Mouse (Mus musculus): ENCODE results near the gene Clec2d. TPM values are rescaled to one million over a fixed set of nuclear protein-coding genes. Genes with fewer than 3 reads are reported as not detected.
"Not testable (repeated sequence)": the region's sequence is repeated elsewhere in the genome, so short reads cannot be mapped to it uniquely, and the experiment has no call there.

The Clec2d gene
- polyA plus RNA-seq, 1 experiment from 2014 or later = 0.59 TPM

GRCm38 (mm10) chr6:129163606-129164005 lies 16.8 kb upstream of the Clec2d start:
- DNase-seq = no peak
- 85% methylated on average over 1 of the region's 1 CpGs for WGBS
- ATAC-seq (ENCODE audit: insufficient read depth) = no peak

GRCm38 (mm10) chr6:129170925-129171324 lies 9.5 kb upstream of the Clec2d start:
- H3K4me2 ChIP-seq = no peak overlapping the region
- no peaks in the 10 kb centered on the region for H3K36me3 ChIP-seq (ENCODE audit: insufficient read depth)
- no peak overlapping the region for H3K4me3 ChIP-seq (ENCODE audit: low read depth, low read length)
- H3K27me3 ChIP-seq (ENCODE audit: insufficient read depth, low read length) = no peaks in the 10 kb centered on the region
- ATAC-seq (ENCODE audit: insufficient read depth) (no peak), DNase-seq (no peak)
- H3K9me3 ChIP-seq (ENCODE audit: low read depth, low read length) = no peaks in the 10 kb centered on the region
- no peaks in the 10 kb centered on the region for H3K4me1 ChIP-seq (ENCODE audit: insufficient read depth)
- H3K9ac ChIP-seq = no peak overlapping the region
- no peak overlapping the region for H3K27ac ChIP-seq (ENCODE audit: low read depth)
- 86% methylated on average over 1 of the region's 1 CpGs for WGBS
- TF ChIP-seq CTCF (IDR thresholded peaks at IDR 0.05; ENCODE audit: low read depth) = no peak

More at GRCm38 (mm10) chr6:129163606-129164005, 16.8 kb upstream of the Clec2d start:
- no peak for TF ChIP-seq CTCF (IDR thresholded peaks at IDR 0.05; ENCODE audit: low read depth)
- H3K36me3 ChIP-seq (ENCODE audit: insufficient read depth) = no peaks in the 10 kb centered on the region
- no peaks in the 10 kb centered on the region for H3K9me3 ChIP-seq (ENCODE audit: low read depth, low read length)
- no peak overlapping the region for H3K4me2 ChIP-seq
- H3K4me3 ChIP-seq (ENCODE audit: low read depth, low read length) = no peak overlapping the region
- H3K27me3 ChIP-seq (ENCODE audit: insufficient read depth, low read length) = no peaks in the 10 kb centered on the region
- no peaks in the 10 kb centered on the region for H3K4me1 ChIP-seq (ENCODE audit: insufficient read depth)
- H3K27ac ChIP-seq (ENCODE audit: low read depth) = no peak overlapping the region
- H3K9ac ChIP-seq = no peak overlapping the region

- H3K9me3 ChIP-seq (ENCODE audit: low read depth, low read length) = no peaks in the 10 kb centered on the region
- WGBS = 89% methylated on average over 1 of the region's 1 CpGs
- no peak overlapping the region for H3K4me3 ChIP-seq (ENCODE audit: low read depth, low read length)
- no peak for TF ChIP-seq CTCF (IDR thresholded peaks at IDR 0.05; ENCODE audit: low read depth)
- ATAC-seq (ENCODE audit: insufficient read depth) = no peak
- H3K9ac ChIP-seq = no peak overlapping the region
- H3K36me3 ChIP-seq (ENCODE audit: insufficient read depth) = no peaks in the 10 kb centered on the region
- no peak overlapping the region for H3K27ac ChIP-seq (ENCODE audit: low read depth)
- no peaks in the 10 kb centered on the region for H3K4me1 ChIP-seq (ENCODE audit: insufficient read depth)
- DNase-seq = no peak
- no peaks in the 10 kb centered on the region for H3K27me3 ChIP-seq (ENCODE audit: insufficient read depth, low read length)
- no peak overlapping the region for H3K4me2 ChIP-seq
These were observed 8.7 kb upstream of the Clec2d start for GRCm38 (mm10) chr6:129171675-129172074.

GRCm38 (mm10) chr6:129174836-129175235 lies 5.6 kb upstream of the Clec2d start:
- Histone ChIP-seq H3K4me3 (ENCODE audit: low read depth, low read length) (no peak overlapping the region), H3K36me3 (ENCODE audit: insufficient read depth) (no peaks in the 10 kb centered on the region), H3K9ac (no peak overlapping the region), H3K9me3 (ENCODE audit: low read depth, low read length) (no peaks in the 10 kb centered on the region), H3K4me1 (ENCODE audit: insufficient read depth) (no peaks in the 10 kb centered on the region), H3K27me3 (ENCODE audit: insufficient read depth, low read length) (no peaks in the 10 kb centered on the region), H3K4me2 (no peak overlapping the region), H3K27ac (ENCODE audit: low read depth) (no peak overlapping the region)
- peak; percentile 37 for DNase-seq
- TF ChIP-seq CTCF (IDR thresholded peaks at IDR 0.05; ENCODE audit: low read depth) = no peak
- ATAC-seq (ENCODE audit: insufficient read depth) = peak; percentile 54; the same call in 1 of the 2 replicates

GRCm38 (mm10) chr6:129175612-129176011 lies 4.8 kb upstream of the Clec2d start:
- Histone ChIP-seq H3K4me1 (ENCODE audit: insufficient read depth) (no peaks in the 10 kb centered on the region), H3K9me3 (ENCODE audit: low read depth, low read length) (no peaks in the 10 kb centered on the region), H3K4me3 (ENCODE audit: low read depth, low read length) (no peak overlapping the region), H3K36me3 (ENCODE audit: insufficient read depth) (no peaks in the 10 kb centered on the region), H3K27me3 (ENCODE audit: insufficient read depth, low read length) (no peaks in the 10 kb centered on the region), H3K9ac (no peak overlapping the region), H3K4me2 (no peak overlapping the region), H3K27ac (ENCODE audit: low read depth) (no peak overlapping the region)
- DNase-seq = no peak
- no peak for TF ChIP-seq CTCF (IDR thresholded peaks at IDR 0.05; ENCODE audit: low read depth)
- ATAC-seq (ENCODE audit: insufficient read depth) = no peak

- WGBS = 63% methylated on average over 1 of the region's 1 CpGs
These were observed 3.8 kb upstream of the Clec2d start for GRCm38 (mm10) chr6:129176621-129177020.

GRCm38 (mm10) chr6:129179281-129179680 lies 1.1 kb upstream of the Clec2d start:
- Histone ChIP-seq H3K27me3 (ENCODE audit: insufficient read depth, low read length) (no peaks in the 10 kb centered on the region), H3K4me2 (no peak overlapping the region), H3K4me1 (ENCODE audit: insufficient read depth) (peaks cover 6% of the 10 kb centered on the region), H3K9ac (no peak overlapping the region), H3K36me3 (ENCODE audit: insufficient read depth) (peaks cover 8% of the 10 kb centered on the region), H3K9me3 (ENCODE audit: low read depth, low read length) (no peaks in the 10 kb centered on the region), H3K4me3 (ENCODE audit: low read depth, low read length) (no peak overlapping the region), H3K27ac (ENCODE audit: low read depth) (no peak overlapping the region)
- DNase-seq (no peak), ATAC-seq (ENCODE audit: insufficient read depth) (no peak)
- TF ChIP-seq CTCF (IDR thresholded peaks at IDR 0.05; ENCODE audit: low read depth) = no peak
- 83% methylated on average over 2 of the region's 2 CpGs for WGBS

More at GRCm38 (mm10) chr6:129176621-129177020, 3.8 kb upstream of the Clec2d start:
- H3K9me3 ChIP-seq (ENCODE audit: low read depth, low read length) = no peaks in the 10 kb centered on the region
- no peak overlapping the region for H3K9ac ChIP-seq
- H3K27me3 ChIP-seq (ENCODE audit: insufficient read depth, low read length) = no peaks in the 10 kb centered on the region
- H3K27ac ChIP-seq (ENCODE audit: low read depth) = no peak overlapping the region
- H3K36me3 ChIP-seq (ENCODE audit: insufficient read depth) = no peaks in the 10 kb centered on the region
- no peak for DNase-seq
- no peak overlapping the region for H3K4me3 ChIP-seq (ENCODE audit: low read depth, low read length)
- no peak for TF ChIP-seq CTCF (IDR thresholded peaks at IDR 0.05; ENCODE audit: low read depth)
- H3K4me2 ChIP-seq = no peak overlapping the region
- ATAC-seq (ENCODE audit: insufficient read depth) = no peak
- no peaks in the 10 kb centered on the region for H3K4me1 ChIP-seq (ENCODE audit: insufficient read depth)

- H3K4me1 ChIP-seq (ENCODE audit: insufficient read depth); DNase-seq; H3K4me2 ChIP-seq; H3K9ac ChIP-seq; H3K9me3 ChIP-seq (ENCODE audit: low read depth, low read length); H3K4me3 ChIP-seq (ENCODE audit: low read depth, low read length); H3K27me3 ChIP-seq (ENCODE audit: insufficient read depth, low read length); ATAC-seq (ENCODE audit: insufficient read depth); H3K27ac ChIP-seq (ENCODE audit: low read depth): not testable (repeated sequence)
- H3K36me3 ChIP-seq (ENCODE audit: insufficient read depth) = peaks cover 13% of the 10 kb centered on the region
- 57% methylated on average over 1 of the region's 1 CpGs for WGBS
These were observed 584 bp upstream of the Clec2d start for GRCm38 (mm10) chr6:129179831-129180230.
